Comparison of ENCODE assay signal across 24 mouse cellular contexts in genomic region chrX:93160956-93161355, GRCm38 (mm10).
"Had no signal": no experiment of that assay in that cellular context is flagged by ENCODE, and none has a peak within 500 bp of the region (broad histone marks: within the 10 kb centered on the region; RNA-seq: fewer than 3 reads in every experiment).

No protein-coding gene starts in this region.

- H3K4me3 ChIP-seq: heart, adult 2 months; heart, embryonic 12.5 days; hindbrain, embryonic 10.5 days; hindbrain, embryonic 12.5 days; intestine, embryonic 15.5 days; layer of hippocampus, adult 2 months; left cerebral cortex, adult 2 months; limb, embryonic 10.5 days; limb, embryonic 12.5 days; liver, embryonic 12.5 days had no signal

- H3K36me3 ChIP-seq: heart, embryonic 12.5 days; hindbrain, embryonic 10.5 days; hindbrain, embryonic 12.5 days; intestine, embryonic 15.5 days; limb, embryonic 10.5 days; limb, embryonic 12.5 days; liver, embryonic 12.5 days had no signal

- H3K9ac ChIP-seq: heart, embryonic 12.5 days; hindbrain, embryonic 12.5 days; hindbrain, embryonic 14.5 days; intestine, embryonic 15.5 days; limb, embryonic 12.5 days; liver, embryonic 12.5 days had no signal

- H3K9me3 ChIP-seq: heart, embryonic 12.5 days; hindbrain, embryonic 10.5 days; hindbrain, embryonic 12.5 days; intestine, embryonic 15.5 days; limb, embryonic 10.5 days; limb, embryonic 12.5 days; liver, embryonic 12.5 days had no signal

- H3K27ac ChIP-seq: heart, adult 2 months; hindbrain, embryonic 10.5 days; hindbrain, embryonic 12.5 days; hindbrain, embryonic 14.5 days; intestine, embryonic 15.5 days; layer of hippocampus, adult 2 months; left cerebral cortex, adult 2 months; limb, embryonic 10.5 days; limb, embryonic 12.5 days; liver, embryonic 12.5 days had no signal

- H3K4me2 ChIP-seq: heart, embryonic 12.5 days; hindbrain, embryonic 12.5 days; hindbrain, embryonic 14.5 days; intestine, embryonic 15.5 days; limb, embryonic 12.5 days; liver, embryonic 12.5 days had no signal

- H3K27me3 ChIP-seq: heart, embryonic 12.5 days; hindbrain, embryonic 12.5 days; intestine, embryonic 15.5 days; limb, embryonic 12.5 days; liver, embryonic 12.5 days had no signal

- H3K4me1 ChIP-seq: heart, embryonic 12.5 days; hindbrain, embryonic 10.5 days; hindbrain, embryonic 12.5 days; intestine, embryonic 15.5 days; limb, embryonic 10.5 days; limb, embryonic 12.5 days; liver, embryonic 12.5 days had no signal

- ATAC-seq: hindbrain, embryonic 16.5 days; inflammation-experienced regulatory T-cells, adult 6 months; intestine, embryonic 15.5 days; intestine, postnatal 0 days; liver, embryonic 12.5 days had no signal

- DNase-seq: gastrocnemius, postnatal 14 days; heart, adult 11 months; heart, adult 2 months; heart, postnatal 10 days; heart, postnatal 4 days; kidney, adult 18-20 months; kidney, adult 8-10 months; kidney, postnatal 10 days; kidney, postnatal 25 days; kidney, postnatal 4 days; liver had no signal
